Mouse (Mus musculus) kidney, embryonic 16.5 days (tissue): ENCODE data around the gene Cldnd1. TPM values are rescaled to one million over a fixed set of nuclear protein-coding genes. Genes with fewer than 3 reads are reported as not detected.

Experiments used
- ATAC-seq: fragments of 200-750 bp; cut with Nextera tagmentation; 2 replicates; pipeline ENCODE4 v1.8.0; 2017; ENCODE audit warnings: moderate TSS enrichment; ENCODE audit not compliant: low FRiP score, low TSS enrichment
- H3K27ac ChIP-seq: fragments of 300-500 bp; sonication (generic); 2 replicates; pipeline ENCODE4 v1.5.1; 2014; ENCODE audit warnings: low read length
- H3K27me3 ChIP-seq: fragments of 300-500 bp; sonication (generic); 2 replicates; pipeline ENCODE4 v1.6.1; 2014; ENCODE audit warnings: low read length, control low read depth, mixed read lengths; ENCODE audit not compliant: insufficient read depth
- H3K36me3 ChIP-seq: fragments of 300-500 bp; sonication (generic); 2 replicates; pipeline ENCODE4 v1.6.1; 2014; ENCODE audit warnings: low read length, control low read depth, mixed read lengths; ENCODE audit not compliant: insufficient read depth
- H3K4me1 ChIP-seq: fragments of 300-500 bp; sonication (generic); 2 replicates; pipeline ENCODE4 v1.6.1; 2014; ENCODE audit warnings: low read length, control low read depth, mixed read lengths; ENCODE audit not compliant: insufficient read depth
- H3K4me2 ChIP-seq: fragments of 300-500 bp; sonication (generic); replicated peaks from 2 replicates; pipeline ENCODE4 v1.6.1; 2014; ENCODE audit warnings: low read depth, low read length
- H3K4me3 ChIP-seq: fragments of 300-500 bp; sonication (generic); 2 replicates; pipeline ENCODE4 v1.5.1; 2014; ENCODE audit warnings: mild to moderate bottlenecking, low read length
- H3K9ac ChIP-seq: fragments of 300-500 bp; sonication (generic); replicated peaks from 2 replicates; pipeline ENCODE4 v1.6.1; 2014; ENCODE audit warnings: low read length
- H3K9me3 ChIP-seq: fragments of 300-500 bp; sonication (generic); 2 replicates; pipeline ENCODE4 v1.6.1; 2016; ENCODE audit warnings: low read length, control low read depth
- WGBS: fragments of 180-500 bp; shearing (Covaris S2); extraction: QIAGEN DNeasy Blood & Tissue Kit; methylation state at CpG from one replicate; pipeline ENCODE4 v1.1.7; 2014; 5-methylcytosine and 5-hydroxymethylcytosine counted together
- polyA plus RNA-seq: library from polyadenylated mRNA; unstranded; fragments of >200 nt; fragmentation: Nextera tagmentation; extraction: Ambion mirVana; gene quantifications from 2 replicates; pipeline ENCODE4 v1.2.1, GENCODE M21; 2015

Gene Cldnd1
- 124 TPM in 2 replicates for polyA plus RNA-seq

GRCm38 (mm10) chr16:58727477-58728131 is at the start of gene Cldnd1:
Gene Cldnd1 (plus strand): TSS chr16:58727910.
- Histone ChIP-seq H3K9me3 (no peaks in the 10 kb centered on the region), H3K4me2 (peak within 1 kb of the TSS; percentile 73), H3K36me3 (peaks cover 24% of the 10 kb centered on the region), H3K9ac (peak within 1 kb of the TSS; percentile 82), H3K27ac (peak within 1 kb of the TSS; percentile 91), H3K4me1 (peaks cover 5% of the 10 kb centered on the region; the same call in 1 of the 2 replicates), H3K27me3 (no peaks in the 10 kb centered on the region), H3K4me3 (peak within 1 kb of the TSS; percentile 72)
- WGBS: 2% methylated on average over 26 of the region's 35 CpGs
- peak; percentile 100 for ATAC-seq

DNA sequence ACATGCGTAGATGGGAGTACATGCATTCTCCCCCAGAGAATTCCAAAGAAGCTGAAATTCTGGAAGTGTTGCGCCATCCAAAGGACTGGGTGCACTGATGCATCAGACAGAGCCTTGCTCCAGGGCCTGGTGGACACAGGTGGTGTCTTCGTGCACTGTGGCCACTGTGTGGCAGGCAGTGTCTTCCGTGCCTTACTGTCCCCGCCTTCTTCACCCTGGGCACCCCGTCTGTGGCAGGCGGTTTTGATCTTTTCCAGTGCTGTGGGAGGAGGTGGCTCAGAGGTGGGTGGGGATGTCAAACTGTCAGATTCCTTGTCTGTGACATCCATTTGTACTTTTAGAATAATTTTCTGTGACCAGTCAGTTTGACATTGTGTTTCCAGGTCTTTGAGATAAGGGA is 49.0 kb upstream of the Cldnd1 start:
- Histone ChIP-seq H3K4me1 (no peaks in the 10 kb centered on the region), H3K4me2 (no peak overlapping the region), H3K36me3 (peaks cover 39% of the 10 kb centered on the region), H3K9ac (no peak overlapping the region), H3K9me3 (no peaks in the 10 kb centered on the region), H3K27ac (no peak overlapping the region), H3K4me3 (no peak overlapping the region), H3K27me3 (no peaks in the 10 kb centered on the region)
- no peak for ATAC-seq
- WGBS: 83% methylated on average over 7 of the region's 7 CpGs

- Histone ChIP-seq H3K4me3 (no peak overlapping the region), H3K4me2 (no peak overlapping the region), H3K9me3 (no peaks in the 10 kb centered on the region), H3K27ac (no peak overlapping the region), H3K27me3 (no peaks in the 10 kb centered on the region), H3K4me1 (no peaks in the 10 kb centered on the region), H3K9ac (no peak overlapping the region), H3K36me3 (peaks cover 17% of the 10 kb centered on the region)
- WGBS: 91% methylated on average over 6 of the region's 6 CpGs
- ATAC-seq: no peak
These were observed 45.7 kb upstream of the Cldnd1 start for GRCm38 (mm10) chr16:58682046-58682445.

- H3K9ac ChIP-seq: no peak overlapping the region
- no peaks in the 10 kb centered on the region for H3K27me3 ChIP-seq
- no peak overlapping the region for H3K27ac ChIP-seq
- H3K4me1 ChIP-seq: no peaks in the 10 kb centered on the region
- H3K4me2 ChIP-seq: no peak overlapping the region
- 79% methylated on average over 7 of the region's 7 CpGs for WGBS
- no peak overlapping the region for H3K4me3 ChIP-seq
- ATAC-seq: no peak
- peaks cover 13% of the 10 kb centered on the region for H3K36me3 ChIP-seq
- no peaks in the 10 kb centered on the region for H3K9me3 ChIP-seq
These were observed 44.8 kb upstream of the Cldnd1 start for GRCm38 (mm10) chr16:58682870-58683269.

GRCm38 (mm10) chr16:58683911-58684310 is 43.8 kb upstream of the Cldnd1 start:
- no peaks in the 10 kb centered on the region for H3K9me3 ChIP-seq
- H3K4me1 ChIP-seq: no peaks in the 10 kb centered on the region
- H3K27me3 ChIP-seq: no peaks in the 10 kb centered on the region
- H3K4me2 ChIP-seq: no peak overlapping the region
- H3K27ac ChIP-seq: no peak overlapping the region
- no peak for ATAC-seq
- no peak overlapping the region for H3K9ac ChIP-seq
- WGBS: 94% methylated on average over 4 of the region's 4 CpGs
- peaks cover 6% of the 10 kb centered on the region; the same call in 1 of the 2 replicates for H3K36me3 ChIP-seq
- no peak overlapping the region for H3K4me3 ChIP-seq

DNA sequence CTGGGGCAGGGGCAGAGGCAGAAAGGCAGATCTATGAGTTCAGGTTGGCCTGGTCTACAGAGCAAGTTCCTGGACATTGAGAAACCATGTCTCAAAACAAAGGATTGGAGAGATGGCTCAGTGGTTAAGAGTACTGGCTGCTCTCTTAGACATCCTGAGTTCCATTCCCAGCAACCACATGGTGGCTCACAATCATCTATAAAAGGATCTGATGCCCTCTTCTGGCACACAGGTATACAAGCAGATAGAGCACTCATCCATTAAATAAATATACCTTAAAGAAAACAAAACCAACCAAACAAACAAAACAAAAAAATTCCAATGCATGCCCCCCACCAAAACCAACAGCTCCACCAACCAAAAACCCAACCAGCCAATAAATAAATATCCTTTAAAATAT is 43.2 kb upstream of the Cldnd1 start:
- H3K9ac ChIP-seq: no peak overlapping the region
- no peaks in the 10 kb centered on the region for H3K9me3 ChIP-seq
- H3K4me1 ChIP-seq: no peaks in the 10 kb centered on the region
- H3K27me3 ChIP-seq: no peaks in the 10 kb centered on the region
- ATAC-seq: no peak
- no peak overlapping the region for H3K4me3 ChIP-seq
- H3K27ac ChIP-seq: no peak overlapping the region
- H3K4me2 ChIP-seq: no peak overlapping the region
- H3K36me3 ChIP-seq: peaks cover 6% of the 10 kb centered on the region; the same call in 1 of the 2 replicates

GRCm38 (mm10) chr16:58685548-58686537 is 41.9 kb upstream of the Cldnd1 start:
- ATAC-seq: no peak

GRCm38 (mm10) chr16:58688534-58688933 is 39.2 kb upstream of the Cldnd1 start:
- no peaks in the 10 kb centered on the region for H3K4me1 ChIP-seq
- WGBS: 91% methylated on average over 1 of the region's 1 CpGs
- no peak overlapping the region for H3K9ac ChIP-seq
- H3K4me3 ChIP-seq: no peak overlapping the region
- H3K4me2 ChIP-seq: no peak overlapping the region
- no peaks in the 10 kb centered on the region for H3K27me3 ChIP-seq
- no peak for ATAC-seq
- H3K27ac ChIP-seq: no peak overlapping the region
- H3K9me3 ChIP-seq: no peaks in the 10 kb centered on the region
- H3K36me3 ChIP-seq: no peaks in the 10 kb centered on the region

More at GRCm38 (mm10) chr16:58685548-58686537, 41.9 kb upstream of the Cldnd1 start:
- peaks cover 3% of the 10 kb centered on the region; the same call in 1 of the 2 replicates for H3K36me3 ChIP-seq
- no peaks in the 10 kb centered on the region for H3K27me3 ChIP-seq
- H3K4me3 ChIP-seq: no peak overlapping the region
- H3K9me3 ChIP-seq: no peaks in the 10 kb centered on the region
- WGBS: 69% methylated on average over 20 of the region's 20 CpGs
- no peak overlapping the region for H3K9ac ChIP-seq
- no peak overlapping the region for H3K4me2 ChIP-seq
- H3K27ac ChIP-seq: no peak overlapping the region
- no peaks in the 10 kb centered on the region for H3K4me1 ChIP-seq

- no peak overlapping the region for H3K4me2 ChIP-seq
- WGBS: 78% methylated on average over 5 of the region's 5 CpGs
- no peaks in the 10 kb centered on the region for H3K9me3 ChIP-seq
- no peaks in the 10 kb centered on the region for H3K27me3 ChIP-seq
- ATAC-seq: no peak
- no peaks in the 10 kb centered on the region for H3K4me1 ChIP-seq
- no peak overlapping the region for H3K27ac ChIP-seq
- no peak overlapping the region for H3K4me3 ChIP-seq
- H3K9ac ChIP-seq: no peak overlapping the region
- H3K36me3 ChIP-seq: no peaks in the 10 kb centered on the region
These were observed 38.0 kb upstream of the Cldnd1 start for GRCm38 (mm10) chr16:58689555-58690169.
